Mouse (Mus musculus) cortical plate, adult 2 months (tissue): Measurements from ENCODE around the gene Med27. TPM values are rescaled to one million over a fixed set of nuclear protein-coding genes. Genes with fewer than 3 reads are reported as not detected.

Experiments
- H3K27ac ChIP-seq: fragments of 200-500 bp; 2 replicates; pipeline ENCODE4 v1.5.1; 2012; ENCODE audit warnings: low read length, control low read depth, inconsistent platforms; ENCODE audit not compliant: insufficient read depth
- H3K4me1 ChIP-seq: fragments of 200-500 bp; 2 replicates; pipeline ENCODE4 v1.6.1; 2011; ENCODE audit warnings: low read length; ENCODE audit not compliant: control insufficient read depth, insufficient read depth
- H3K4me3 ChIP-seq: fragments of 200-500 bp; 2 replicates; pipeline ENCODE4 v1.5.1; 2011; ENCODE audit warnings: mild to moderate bottlenecking, low read length, control low read depth; ENCODE audit not compliant: insufficient read depth
- CTCF ChIP-seq: fragments of 200-500 bp; IDR thresholded peaks from 2 replicates; pipeline ENCODE4 v1.5.1; 2011; ENCODE audit warnings: mild to moderate bottlenecking, control low read depth, low read length; ENCODE audit not compliant: insufficient read depth; ENCODE audit errors: extremely low read depth
- POLR2A ChIP-seq: fragments of 200-500 bp; IDR thresholded peaks from 2 replicates; pipeline ENCODE4 v1.6.1; 2011; ENCODE audit warnings: mild to moderate bottlenecking, low read length, control low read depth; ENCODE audit not compliant: insufficient read depth; ENCODE audit errors: extremely low read depth
- polyA plus RNA-seq: library from polyadenylated mRNA; depleted of rRNA; stranded (reverse); fragments of >200 nt; gene quantifications from 2 replicates; pipeline ENCODE4 v1.2.3, GENCODE M21; 2012

Med27 gene
- polyA plus RNA-seq, 1 experiment: 47.6 TPM

GRCm38 (mm10) chr2:29500601-29501350 lies 154.2 kb downstream of the Med27 start:
- no peak for TF ChIP-seq POLR2A
- H3K4me1 ChIP-seq: no peaks in the 10 kb centered on the region; the same call in 1 of the 2 replicates
- H3K27ac ChIP-seq: no peak overlapping the region
- no peak overlapping the region for H3K4me3 ChIP-seq

- Histone ChIP-seq H3K4me3 (no peak overlapping the region), H3K4me1 (no peaks in the 10 kb centered on the region), H3K27ac (no peak overlapping the region)
- TF ChIP-seq CTCF: no peak
- no peak for TF ChIP-seq POLR2A
Observed at GRCm38 (mm10) chr2:29501381-29501780, 154.8 kb downstream of the Med27 start.

GRCm38 (mm10) chr2:29504848-29505247 lies 158.2 kb downstream of the Med27 start:
- Histone ChIP-seq H3K4me1 (no peaks in the 10 kb centered on the region), H3K27ac (no peak overlapping the region), H3K4me3 (no peak overlapping the region)
- no peak for TF ChIP-seq CTCF
- TF ChIP-seq POLR2A: no peak

GRCm38 (mm10) chr2:29506411-29506810 lies 159.8 kb downstream of the Med27 start:
- H3K4me3 ChIP-seq: no peak overlapping the region
- no peak overlapping the region for H3K27ac ChIP-seq
- TF ChIP-seq CTCF: no peak
- TF ChIP-seq POLR2A: no peak
- H3K4me1 ChIP-seq: no peaks in the 10 kb centered on the region

GRCm38 (mm10) chr2:29513131-29513530 lies 166.5 kb downstream of the Med27 start:
- TF ChIP-seq CTCF (no peak), POLR2A (no peak)
- Histone ChIP-seq H3K4me1 (no peaks in the 10 kb centered on the region; the same call in 1 of the 2 replicates), H3K27ac (no peak overlapping the region), H3K4me3 (no peak overlapping the region)

- Histone ChIP-seq H3K27ac (no peak overlapping the region), H3K4me1 (no peaks in the 10 kb centered on the region; the same call in 1 of the 2 replicates), H3K4me3 (no peak overlapping the region)
- no peak for TF ChIP-seq POLR2A
- TF ChIP-seq CTCF: no peak
Observed at GRCm38 (mm10) chr2:29514836-29515235, 168.2 kb downstream of the Med27 start.

- TF ChIP-seq CTCF (no peak), POLR2A (no peak)
- no peak overlapping the region for H3K27ac ChIP-seq
- no peaks in the 10 kb centered on the region; the same call in 1 of the 2 replicates for H3K4me1 ChIP-seq
Observed at GRCm38 (mm10) chr2:29515831-29516447, 169.3 kb downstream of the Med27 start.

GRCm38 (mm10) chr2:29516621-29517170 lies 170.1 kb downstream of the Med27 start:
- Histone ChIP-seq H3K4me3 (no peak overlapping the region), H3K27ac (no peak overlapping the region), H3K4me1 (peaks cover 1% of the 10 kb centered on the region; the same call in 1 of the 2 replicates)
- TF ChIP-seq POLR2A (no peak), CTCF (no peak)

More at GRCm38 (mm10) chr2:29515831-29516447, 169.3 kb downstream of the Med27 start:
- H3K4me3 ChIP-seq: no peak overlapping the region

- H3K27ac ChIP-seq: no peak overlapping the region
- peaks cover 1% of the 10 kb centered on the region; the same call in 1 of the 2 replicates for H3K4me1 ChIP-seq
- TF ChIP-seq POLR2A (no peak), CTCF (no peak)
- H3K4me3 ChIP-seq: no peak overlapping the region
Observed at GRCm38 (mm10) chr2:29519402-29519801, 172.8 kb downstream of the Med27 start.
